Mouse (Mus musculus): ENCODE results near the gene Emc7. TPM values are rescaled to one million over a fixed set of nuclear protein-coding genes. Genes with fewer than 3 reads are reported as not detected.

Gene Emc7
- polyA plus RNA-seq, 1 experiment from 2014 or later = 18.5 TPM

- Histone ChIP-seq H3K27me3 (replicated peaks) (no peaks in the 10 kb centered on the region), H3K36me3 (no peaks in the 10 kb centered on the region), H3K4me3 (no peak overlapping the region), H3K4me1 (replicated peaks) (peaks cover 17% of the 10 kb centered on the region), H3K9ac (no peak overlapping the region), H3K27ac (ENCODE audit: poor library complexity, severe bottlenecking) (no peak overlapping the region; the same call in 1 of the 2 replicates), H3K4me2 (no peak overlapping the region), H3K9me3 (replicated peaks) (no peaks in the 10 kb centered on the region)
- 62% methylated on average over 7 of the region's 7 CpGs for WGBS
- ATAC-seq (ENCODE audit: insufficient number of reproducible peaks, low FRiP score) = no peak
These were observed 43.1 kb downstream of the Emc7 start for GRCm38 (mm10) chr2:112497851-112498250.

GRCm38 (mm10) chr2:112501209-112501608 is 46.4 kb downstream of the Emc7 start:
- H3K4me2 ChIP-seq = 0 out of 2 replicates have a peak overlapping the region, but pooled peaks have one; percentile 19
- no peaks in the 10 kb centered on the region for H3K9me3 ChIP-seq (replicated peaks)
- no peaks in the 10 kb centered on the region for H3K36me3 ChIP-seq
- no peak overlapping the region for H3K27ac ChIP-seq (ENCODE audit: poor library complexity, severe bottlenecking)
- WGBS = 5% methylated on average over 6 of the region's 6 CpGs
- no peaks in the 10 kb centered on the region for H3K27me3 ChIP-seq (replicated peaks)
- H3K4me3 ChIP-seq = no peak overlapping the region
- peak; percentile 85 for ATAC-seq (ENCODE audit: insufficient number of reproducible peaks, low FRiP score)
- H3K4me1 ChIP-seq (replicated peaks) = peaks cover 14% of the 10 kb centered on the region
- 0 out of 2 replicates have a peak overlapping the region, but pooled peaks have one; percentile 18 for H3K9ac ChIP-seq

- Histone ChIP-seq H3K4me3 (no peak overlapping the region), H3K27me3 (replicated peaks) (no peaks in the 10 kb centered on the region), H3K9ac (no peak overlapping the region), H3K9me3 (replicated peaks) (no peaks in the 10 kb centered on the region), H3K27ac (ENCODE audit: poor library complexity, severe bottlenecking) (no peak overlapping the region), H3K4me2 (no peak overlapping the region), H3K36me3 (no peaks in the 10 kb centered on the region), H3K4me1 (replicated peaks) (peaks cover 7% of the 10 kb centered on the region)
- 88% methylated on average over 6 of the region's 6 CpGs for WGBS
- ATAC-seq (ENCODE audit: insufficient number of reproducible peaks, low FRiP score) = no peak
These were observed 49.2 kb downstream of the Emc7 start for GRCm38 (mm10) chr2:112503978-112504377.

GRCm38 (mm10) chr2:112506841-112507435 is 52.1 kb downstream of the Emc7 start:
- Histone ChIP-seq H3K4me2 (no peak overlapping the region), H3K4me3 (no peak overlapping the region), H3K36me3 (no peaks in the 10 kb centered on the region), H3K9ac (no peak overlapping the region), H3K27ac (ENCODE audit: poor library complexity, severe bottlenecking) (no peak overlapping the region), H3K9me3 (replicated peaks) (no peaks in the 10 kb centered on the region), H3K4me1 (replicated peaks) (peaks cover 5% of the 10 kb centered on the region), H3K27me3 (replicated peaks) (no peaks in the 10 kb centered on the region)
- 68% methylated on average over 5 of the region's 5 CpGs for WGBS
- no peak for ATAC-seq (ENCODE audit: insufficient number of reproducible peaks, low FRiP score)

GRCm38 (mm10) chr2:112507444-112507843 is 52.6 kb downstream of the Emc7 start:
- ATAC-seq (ENCODE audit: insufficient number of reproducible peaks, low FRiP score) = no peak
- H3K36me3 ChIP-seq = no peaks in the 10 kb centered on the region
- H3K4me2 ChIP-seq = no peak overlapping the region
- H3K4me3 ChIP-seq = no peak overlapping the region
- WGBS = 86% methylated on average over 1 of the region's 1 CpGs
- no peaks in the 10 kb centered on the region for H3K27me3 ChIP-seq (replicated peaks)
- H3K4me1 ChIP-seq (replicated peaks) = peaks cover 5% of the 10 kb centered on the region
- H3K9me3 ChIP-seq (replicated peaks) = no peaks in the 10 kb centered on the region
- H3K27ac ChIP-seq (ENCODE audit: poor library complexity, severe bottlenecking) = no peak overlapping the region
- H3K9ac ChIP-seq = no peak overlapping the region

- Histone ChIP-seq H3K4me2 (no peak overlapping the region), H3K27ac (ENCODE audit: poor library complexity, severe bottlenecking) (no peak overlapping the region), H3K4me3 (no peak overlapping the region), H3K27me3 (replicated peaks) (no peaks in the 10 kb centered on the region), H3K9me3 (replicated peaks) (no peaks in the 10 kb centered on the region), H3K9ac (no peak overlapping the region), H3K4me1 (replicated peaks) (peaks cover 5% of the 10 kb centered on the region), H3K36me3 (no peaks in the 10 kb centered on the region)
- 53% methylated on average over 4 of the region's 4 CpGs for WGBS
- peak; percentile 79 for ATAC-seq (ENCODE audit: insufficient number of reproducible peaks, low FRiP score)
These were observed 55.3 kb downstream of the Emc7 start for GRCm38 (mm10) chr2:112510140-112510539.

- ATAC-seq (ENCODE audit: insufficient number of reproducible peaks, low FRiP score) = no peak
- H3K27me3 ChIP-seq (replicated peaks) = no peaks in the 10 kb centered on the region
- no peak overlapping the region for H3K4me2 ChIP-seq
- 69% methylated on average over 1 of the region's 1 CpGs for WGBS
- no peak overlapping the region for H3K27ac ChIP-seq (ENCODE audit: poor library complexity, severe bottlenecking)
- no peaks in the 10 kb centered on the region for H3K36me3 ChIP-seq
- H3K4me1 ChIP-seq (replicated peaks) = peaks cover 5% of the 10 kb centered on the region; the same call in 1 of the 2 replicates
- H3K4me3 ChIP-seq = no peak overlapping the region
- H3K9ac ChIP-seq = no peak overlapping the region
- no peaks in the 10 kb centered on the region for H3K9me3 ChIP-seq (replicated peaks)
These were observed 58.2 kb downstream of the Emc7 start for GRCm38 (mm10) chr2:112513036-112513435.

GRCm38 (mm10) chr2:112516728-112517127 is 61.9 kb downstream of the Emc7 start:
- Histone ChIP-seq H3K27me3 (replicated peaks) (no peaks in the 10 kb centered on the region), H3K27ac (ENCODE audit: poor library complexity, severe bottlenecking) (no peak overlapping the region), H3K4me2 (no peak overlapping the region), H3K36me3 (no peaks in the 10 kb centered on the region), H3K9ac (no peak overlapping the region), H3K9me3 (replicated peaks) (no peaks in the 10 kb centered on the region), H3K4me3 (no peak overlapping the region), H3K4me1 (replicated peaks) (no peaks in the 10 kb centered on the region)
- 59% methylated on average over 3 of the region's 3 CpGs for WGBS
- ATAC-seq (ENCODE audit: insufficient number of reproducible peaks, low FRiP score) = no peak

- Histone ChIP-seq H3K4me3 (no peak overlapping the region), H3K9ac (no peak overlapping the region), H3K9me3 (replicated peaks) (no peaks in the 10 kb centered on the region), H3K36me3 (no peaks in the 10 kb centered on the region), H3K27ac (ENCODE audit: poor library complexity, severe bottlenecking) (no peak overlapping the region), H3K4me1 (replicated peaks) (no peaks in the 10 kb centered on the region), H3K4me2 (no peak overlapping the region), H3K27me3 (replicated peaks) (no peaks in the 10 kb centered on the region)
- 82% methylated on average over 3 of the region's 3 CpGs for WGBS
- ATAC-seq (ENCODE audit: insufficient number of reproducible peaks, low FRiP score) = no peak
These were observed 62.4 kb downstream of the Emc7 start for GRCm38 (mm10) chr2:112517218-112517617.

- Histone ChIP-seq H3K4me3 (no peak overlapping the region), H3K27ac (ENCODE audit: poor library complexity, severe bottlenecking) (no peak overlapping the region), H3K4me2 (no peak overlapping the region), H3K9me3 (replicated peaks) (no peaks in the 10 kb centered on the region), H3K9ac (no peak overlapping the region), H3K4me1 (replicated peaks) (no peaks in the 10 kb centered on the region), H3K27me3 (replicated peaks) (no peaks in the 10 kb centered on the region), H3K36me3 (no peaks in the 10 kb centered on the region)
- no peak for ATAC-seq (ENCODE audit: insufficient number of reproducible peaks, low FRiP score)
These were observed 63.7 kb downstream of the Emc7 start for GRCm38 (mm10) chr2:112518541-112518940.

GRCm38 (mm10) chr2:112520526-112521482 is 66.0 kb downstream of the Emc7 start:
- H3K9me3 ChIP-seq (replicated peaks) = no peaks in the 10 kb centered on the region
- no peaks in the 10 kb centered on the region for H3K36me3 ChIP-seq
- ATAC-seq (ENCODE audit: insufficient number of reproducible peaks, low FRiP score) = no peak
- no peak overlapping the region for H3K27ac ChIP-seq (ENCODE audit: poor library complexity, severe bottlenecking)
- no peak overlapping the region for H3K4me3 ChIP-seq
- no peak overlapping the region for H3K9ac ChIP-seq
- H3K27me3 ChIP-seq (replicated peaks) = no peaks in the 10 kb centered on the region
- 79% methylated on average over 4 of the region's 4 CpGs for WGBS
- H3K4me2 ChIP-seq = no peak overlapping the region
- H3K4me1 ChIP-seq (replicated peaks) = no peaks in the 10 kb centered on the region
